Mouse (Mus musculus) hindbrain, embryonic 13.5 days (tissue): ENCODE measurements around the gene Pkd1l2. TPM values are rescaled to one million over a fixed set of nuclear protein-coding genes. Genes with fewer than 3 reads are reported as not detected.
A peak's percentile ranks its signal among the peaks of the same experiment; 100 is the strongest.

Source experiments
- ATAC-seq: fragments of 200-750 bp; cut with Nextera tagmentation; 2 replicates; pipeline ENCODE4 v1.8.0; 2017; ENCODE audit warnings: moderate TSS enrichment; ENCODE audit not compliant: low FRiP score
- H3K27ac ChIP-seq: fragments of 300-500 bp; sonication (generic); 2 replicates; pipeline ENCODE4 v1.5.1; 2015; ENCODE audit warnings: inconsistent platforms, mild to moderate bottlenecking, moderate library complexity
- H3K27me3 ChIP-seq: fragments of 300-500 bp; sonication (generic); 2 replicates; pipeline ENCODE4 v1.6.1; 2015; ENCODE audit warnings: mild to moderate bottlenecking, inconsistent platforms
- H3K36me3 ChIP-seq: fragments of 300-500 bp; sonication (generic); 2 replicates; pipeline ENCODE4 v1.6.1; 2015; ENCODE audit warnings: mild to moderate bottlenecking, inconsistent platforms
- H3K4me1 ChIP-seq: fragments of 300-500 bp; sonication (generic); replicated peaks from 2 replicates; pipeline ENCODE4 v1.6.1; 2015; ENCODE audit warnings: inconsistent platforms
- H3K4me2 ChIP-seq: fragments of 300-500 bp; sonication (generic); 2 replicates; pipeline ENCODE4 v1.6.1; 2015; ENCODE audit warnings: inconsistent platforms, mild to moderate bottlenecking, moderate library complexity
- H3K4me3 ChIP-seq: fragments of 300-500 bp; sonication (generic); 2 replicates; pipeline ENCODE4 v1.5.1; 2015; ENCODE audit warnings: mild to moderate bottlenecking, inconsistent platforms
- H3K9ac ChIP-seq: fragments of 300-500 bp; sonication (generic); 2 replicates; pipeline ENCODE4 v1.6.1; 2015; ENCODE audit warnings: mild to moderate bottlenecking, inconsistent platforms
- H3K9me3 ChIP-seq: fragments of 300-500 bp; sonication (generic); 2 replicates; pipeline ENCODE4 v1.6.1; 2016; ENCODE audit warnings: inconsistent platforms
- WGBS: fragments of 180-500 bp; shearing (Covaris S2); methylation state at CpG from one replicate; pipeline ENCODE4 v1.1.7; 2015; 5-methylcytosine and 5-hydroxymethylcytosine counted together
- polyA plus RNA-seq: library from polyadenylated mRNA; unstranded; fragments of >200 nt; fragmentation: Nextera tagmentation; extraction: Ambion mirVana; gene quantifications from 2 replicates; pipeline ENCODE4 v1.2.1, GENCODE M21; 2015

Gene Pkd1l2
- polyA plus RNA-seq, 1 experiment from 2014 or later, result 0.03 TPM

GRCm38 (mm10) chr8:116946268-116946838 is 135.9 kb downstream of the Pkd1l2 start:
- no peak overlapping the region for H3K4me3 ChIP-seq
- H3K27me3 ChIP-seq, result no peaks in the 10 kb centered on the region
- peaks cover 27% of the 10 kb centered on the region for H3K4me1 ChIP-seq
- no peak overlapping the region for H3K4me2 ChIP-seq
- ATAC-seq, result no peak
- 85% methylated on average over 21 of the region's 21 CpGs for WGBS
- no peaks in the 10 kb centered on the region; the same call in 1 of the 2 replicates for H3K36me3 ChIP-seq
- H3K9ac ChIP-seq, result peak overlapping the region; percentile 49
- H3K27ac ChIP-seq, result peak overlapping the region; percentile 44; the same call in 1 of the 2 replicates
- no peaks in the 10 kb centered on the region for H3K9me3 ChIP-seq

Other genes starting within 250 kb of the Pkd1l2 start
- gene Cmc2, start 161.0 kb downstream of the Pkd1l2 start, polyA plus RNA-seq, result 36.2 and 38.0 TPM in 2 replicates
- gene Cenpn, start 160.7 kb downstream of the Pkd1l2 start, polyA plus RNA-seq, result 10.5 and 13.6 TPM in 2 replicates
- gene Atmin, start 139.1 kb downstream of the Pkd1l2 start, polyA plus RNA-seq, result 19.5 and 20.9 TPM in 2 replicates
- gene 1700030J22Rik, start 103.5 kb downstream of the Pkd1l2 start, polyA plus RNA-seq, result 6.3 and 7.5 TPM in 2 replicates
- 93.0 and 95.0 TPM in 2 replicates for gene Gcsh, start 88.9 kb downstream of the Pkd1l2 start, polyA plus RNA-seq
- 0.21 and 0.27 TPM in 2 replicates for gene Bco1, start 13.4 kb upstream of the Pkd1l2 start, polyA plus RNA-seq
- gene Gan, start 75.7 kb upstream of the Pkd1l2 start, polyA plus RNA-seq, result 3.5 TPM in 2 replicates
- 87.3 and 90.2 TPM in 2 replicates for gene Cmip, start 174.6 kb upstream of the Pkd1l2 start, polyA plus RNA-seq